ENCODE assay signal across 9 mouse cellular contexts in genomic region chr11:3314148-3314547, GRCm38 (mm10). TPM values are rescaled to one million over a fixed set of nuclear protein-coding genes. Genes with fewer than 3 reads are reported as not detected.
DNase-seq lines count a peak whose midpoint lies in the region; ATAC-seq and TF ChIP-seq lines count a peak whose summit lies in the region.
"Had no signal": no experiment of that assay in that cellular context is flagged by ENCODE, and none has a peak within 500 bp of the region (broad histone marks: within the 10 kb centered on the region; RNA-seq: fewer than 3 reads in every experiment).

No protein-coding gene starts in this region.

- peaks cover 45% of the 10 kb centered on the region for H3K36me3 ChIP-seq in limb, embryonic 12.5 days
- peaks cover 45% of the 10 kb centered on the region for H3K36me3 ChIP-seq in midbrain, embryonic 13.5 days

- no peak overlapping the region for H3K4me2 ChIP-seq in limb, embryonic 12.5 days
- no peak overlapping the region for H3K4me2 ChIP-seq in midbrain, embryonic 13.5 days (replicated peaks)

- H3K4me1 ChIP-seq in limb, embryonic 12.5 days (replicated peaks), result peaks cover 5% of the 10 kb centered on the region; the same call in 1 of the 2 replicates
- H3K4me1 ChIP-seq in midbrain, embryonic 13.5 days (replicated peaks), result no peaks in the 10 kb centered on the region

- H3K4me3 ChIP-seq in limb, embryonic 12.5 days (replicated peaks), result no peak overlapping the region
- no peak overlapping the region for H3K4me3 ChIP-seq in midbrain, embryonic 13.5 days (replicated peaks)
- H3K4me3 ChIP-seq: myocyte had no signal

- peak; percentile 52 for ATAC-seq in Patski
- peak; percentile 68 for ATAC-seq in common myeloid progenitor, adult 5-6 weeks (replicated peaks; ENCODE audit: low read depth, poor library complexity, severe bottlenecking)
- peak; percentile 54 to 63; a peak in 3 of 4 replicates for ATAC-seq in hematopoietic stem cell, adult 5-6 weeks (replicated peaks in 1 of 2; ENCODE audit: insufficient read depth in 1 of 2, low FRiP score in 2 of 2, low TSS enrichment in 1 of 2, low read depth in 1 of 2, poor library complexity in 2 of 2, severe bottlenecking in 2 of 2)
- 0 out of 2 replicates have a peak, but pooled peaks have one; percentile 18 for ATAC-seq in limb, embryonic 12.5 days (ENCODE audit: insufficient number of reproducible peaks, insufficient read depth, low FRiP score, low TSS enrichment, low read depth)
- peak; percentile 55; the same call in 1 of the 2 replicates for ATAC-seq in midbrain, embryonic 13.5 days
- no peak for ATAC-seq in activated CD4-positive, CD25-positive, alpha-beta regulatory T cell, adult 4 months

- peak; percentile 55 for DNase-seq in ovary, postnatal 36 days (ENCODE audit: low spot score)
- no peak for DNase-seq in ovary, adult 18-20 months (ENCODE audit: low spot score)
- DNase-seq in Patski (ENCODE audit: low read depth, low spot score), result no peak

- CTCF ChIA-PET in Patski (lab: Charles Lee), result interaction anchor here (0.8 to 5.5 kb wide), 14 partner anchors 8 to 136 kb away, joined by 3 to 39 read pairs (median 4); partner anchors contain the start of gene Pik3ip1

- WGBS in limb, embryonic 12.5 days, result 26% methylated on average over 2 of the region's 2 CpGs
- WGBS in midbrain, embryonic 13.5 days, result 35% methylated on average over 2 of the region's 2 CpGs

- no peaks in the 10 kb centered on the region; the same call in 1 of the 2 replicates for H3K9me3 ChIP-seq in limb, embryonic 12.5 days
- no peaks in the 10 kb centered on the region for H3K9me3 ChIP-seq in midbrain, embryonic 13.5 days

- no peaks in the 10 kb centered on the region for H3K27me3 ChIP-seq in Patski
- H3K27me3 ChIP-seq in limb, embryonic 12.5 days, result no peaks in the 10 kb centered on the region
- H3K27me3 ChIP-seq in midbrain, embryonic 13.5 days, result no peaks in the 10 kb centered on the region

- no peak overlapping the region for H3K27ac ChIP-seq in limb, embryonic 12.5 days
- no peak overlapping the region for H3K27ac ChIP-seq in midbrain, embryonic 13.5 days

- H3K9ac ChIP-seq in limb, embryonic 12.5 days (replicated peaks), result no peak overlapping the region
- no peak overlapping the region for H3K9ac ChIP-seq in midbrain, embryonic 13.5 days (replicated peaks)

- TF ChIP-seq CTCF in Patski (IDR thresholded peaks at IDR 0.05), result peak; percentile 82

- in situ Hi-C loops in Patski (cut with MboI; ENCODE audit: low pct_unique_long_range_greater_than_20kb), result no loop called here

- POLR2A ChIA-PET in Patski (lab: Charles Lee), result interaction anchor here (5.2 kb wide), 1 partner anchor 23 kb away, joined by 29 read pairs; the partner anchor contains the start of gene Patz1

RNA-seq across cellular contexts. Expression of gene Pik3ip1, which starts 16.1 kb away (rescaled TPM):
- 24.7 TPM for polyA plus RNA-seq in Patski (2021)
- 26.5 and 33.6 TPM in 2 replicates for total RNA-seq in common myeloid progenitor, adult 5-6 weeks (2017)
- total RNA-seq in hematopoietic stem cell, adult 5-6 weeks (2017), result 89.8 and 116 TPM in 2 replicates
- polyA plus RNA-seq in limb, embryonic 12.5 days (2016; fragmentation: Nextera tagmentation; extraction: Ambion mirVana), result 15.1 and 18.8 TPM in 2 replicates
- 24.2 and 25.1 TPM in 2 replicates for polyA plus RNA-seq in midbrain, embryonic 13.5 days (2015; fragmentation: Nextera tagmentation; extraction: Ambion mirVana)
- 10 to 100 TPM; 32.9 to 53.5 TPM for polyA plus RNA-seq in activated CD4-positive, CD25-positive, alpha-beta regulatory T cell, adult 4 months (2017; shearing (Covaris generic))

RNA-seq across cellular contexts. Expression of gene Patz1, which starts 25.5 kb away (rescaled TPM):
- 59.5 TPM for polyA plus RNA-seq in Patski (2021)
- 67.6 and 72.7 TPM in 2 replicates for total RNA-seq in common myeloid progenitor, adult 5-6 weeks (2017)
- total RNA-seq in hematopoietic stem cell, adult 5-6 weeks (2017), result 81.0 and 84.7 TPM in 2 replicates
- polyA plus RNA-seq in limb, embryonic 12.5 days (2016; fragmentation: Nextera tagmentation; extraction: Ambion mirVana), result 72.2 and 75.0 TPM in 2 replicates
- 94.6 and 106 TPM in 2 replicates for polyA plus RNA-seq in midbrain, embryonic 13.5 days (2015; fragmentation: Nextera tagmentation; extraction: Ambion mirVana)
- 10 to 100 TPM; 13.3 to 15.6 TPM for polyA plus RNA-seq in activated CD4-positive, CD25-positive, alpha-beta regulatory T cell, adult 4 months (2017; shearing (Covaris generic))

RNA-seq across cellular contexts. Expression of gene Drg1, which starts 47.9 kb away (rescaled TPM):
- polyA plus RNA-seq in Patski (2021), result 137 TPM
- total RNA-seq in common myeloid progenitor, adult 5-6 weeks (2017), result 277 and 286 TPM in 2 replicates
- 143 and 247 TPM in 2 replicates for total RNA-seq in hematopoietic stem cell, adult 5-6 weeks (2017)
- 216 and 228 TPM in 2 replicates for polyA plus RNA-seq in limb, embryonic 12.5 days (2016; fragmentation: Nextera tagmentation; extraction: Ambion mirVana)
- polyA plus RNA-seq in midbrain, embryonic 13.5 days (2015; fragmentation: Nextera tagmentation; extraction: Ambion mirVana), result 261 and 285 TPM in 2 replicates
- polyA plus RNA-seq in activated CD4-positive, CD25-positive, alpha-beta regulatory T cell, adult 4 months (2017; shearing (Covaris generic)), result 100 to 1,000 TPM; 166 to 178 TPM
